ENCODE assay signal across 11 mouse cellular contexts in the genomic region with DNA sequence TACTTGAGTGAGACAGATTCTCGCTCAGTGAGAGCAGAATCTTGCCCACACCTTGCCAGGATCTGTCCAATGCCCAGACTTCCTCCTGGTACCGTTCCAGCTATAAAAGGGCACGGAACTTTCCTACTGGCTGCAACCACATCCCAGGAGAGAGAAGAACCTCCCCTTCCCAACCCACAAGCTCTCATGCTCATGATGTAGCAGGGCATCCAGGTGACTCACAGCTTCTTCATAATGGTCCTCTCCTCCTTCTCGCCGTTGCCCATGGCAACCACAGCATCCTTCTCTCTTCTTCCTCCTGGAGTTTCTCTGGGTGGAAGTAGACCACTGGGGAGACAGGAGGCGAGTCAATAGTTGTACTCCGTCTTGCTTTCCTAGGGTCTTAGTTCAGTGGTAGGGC.
"Had no signal": no experiment of that assay in that cellular context is flagged by ENCODE, and none has a peak within 500 bp of the region (broad histone marks: within the 10 kb centered on the region; RNA-seq: fewer than 3 reads in every experiment).

No protein-coding gene starts in this region.

- DNase-seq: lung, adult 2 months; lung, postnatal 36 days; midbrain, embryonic 14.5 days; thymus, postnatal 36 days had no signal

- H3K4me1 ChIP-seq: limb, embryonic 10.5 days; midbrain, embryonic 10.5 days; neural tube, embryonic 12.5 days had no signal

- H3K4me2 ChIP-seq: liver, embryonic 11.5 days; liver, embryonic 15.5 days; neural tube, embryonic 12.5 days had no signal

- H3K27ac ChIP-seq: kidney, postnatal 0 days; limb, embryonic 10.5 days; midbrain, embryonic 10.5 days; neural tube, embryonic 12.5 days; stomach, postnatal 0 days had no signal

- H3K27me3 ChIP-seq: liver, embryonic 15.5 days; neural tube, embryonic 12.5 days had no signal

- H3K4me3 ChIP-seq: limb, embryonic 10.5 days; liver, embryonic 15.5 days; midbrain, embryonic 10.5 days; neural tube, embryonic 12.5 days had no signal

- H3K9me3 ChIP-seq: limb, embryonic 10.5 days; liver, embryonic 15.5 days; midbrain, embryonic 10.5 days; neural tube, embryonic 12.5 days had no signal

- H3K9ac ChIP-seq: liver, embryonic 15.5 days; neural tube, embryonic 12.5 days had no signal
